Mouse (Mus musculus) right cerebral cortex, postnatal 36 days (tissue): Measurements from ENCODE around the gene Nrip3.

Experiments
- DNase-seq, 2 experiments: peaks; one replicate each; pipeline ENCODE4 v3.0.0; 2022; ENCODE audit warnings: low spot score in 2 of 2, mixed read lengths in 1 of 2

Nrip3 gene

GRCm38 (mm10) chr7:109781470-109782203, at the start of gene Nrip3:
Nrip3 (minus strand) TSS chr7:109782025.
- peak; percentile 58 to 76 for DNase-seq

GRCm38 (mm10) chr7:109831376-109831775, 49.6 kb upstream of the Nrip3 start:
- no peak for DNase-seq

- DNase-seq, result no peak
Observed at GRCm38 (mm10) chr7:109826911-109827310, 45.1 kb upstream of the Nrip3 start.

GRCm38 (mm10) chr7:109825293-109825692, 43.5 kb upstream of the Nrip3 start:
- DNase-seq, result no peak

DNA sequence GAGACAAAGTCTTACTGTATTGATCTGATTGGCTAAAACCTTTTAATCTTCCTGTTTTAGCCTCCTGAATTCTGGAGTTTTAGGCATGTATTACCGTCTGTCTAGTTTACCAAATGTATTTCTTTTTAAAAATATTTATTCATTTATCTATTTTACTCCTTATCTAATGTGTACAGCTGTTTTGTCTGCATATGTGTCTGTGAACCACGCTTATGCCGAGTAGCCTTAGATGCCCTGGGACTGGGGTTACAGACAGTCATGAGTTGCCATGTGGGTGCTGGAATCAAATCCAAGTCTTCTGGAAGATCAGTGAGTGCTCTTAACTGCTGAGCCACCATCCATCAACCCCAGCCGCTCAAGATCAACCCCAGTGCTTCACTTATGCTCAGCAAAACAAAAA, 36.8 kb upstream of the Nrip3 start:
- DNase-seq, result no peak

DNA sequence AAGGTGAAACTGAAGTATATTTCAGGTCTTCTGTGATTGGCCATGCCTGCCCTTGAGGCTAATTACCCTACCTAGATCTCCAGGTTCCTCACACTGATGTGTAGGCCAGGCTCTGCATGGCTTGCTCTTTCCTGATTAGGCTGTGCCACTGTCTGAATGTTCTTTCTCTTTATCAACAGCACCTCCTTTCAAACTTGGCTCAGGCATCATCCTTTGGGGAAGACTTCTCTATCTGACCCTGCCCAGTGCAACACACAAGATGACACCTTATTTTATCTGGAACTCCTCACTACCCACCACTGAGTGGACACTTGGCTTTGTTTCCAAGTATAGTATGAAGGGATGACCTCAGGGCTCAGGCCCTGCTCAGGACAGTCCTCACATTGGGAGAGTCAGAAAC, 36.1 kb upstream of the Nrip3 start:
- no peak for DNase-seq

GRCm38 (mm10) chr7:109813330-109814140, 31.7 kb upstream of the Nrip3 start:
- DNase-seq, result no peak

- DNase-seq, result no peak
Observed at GRCm38 (mm10) chr7:109807616-109808485, 26.0 kb upstream of the Nrip3 start.

DNA sequence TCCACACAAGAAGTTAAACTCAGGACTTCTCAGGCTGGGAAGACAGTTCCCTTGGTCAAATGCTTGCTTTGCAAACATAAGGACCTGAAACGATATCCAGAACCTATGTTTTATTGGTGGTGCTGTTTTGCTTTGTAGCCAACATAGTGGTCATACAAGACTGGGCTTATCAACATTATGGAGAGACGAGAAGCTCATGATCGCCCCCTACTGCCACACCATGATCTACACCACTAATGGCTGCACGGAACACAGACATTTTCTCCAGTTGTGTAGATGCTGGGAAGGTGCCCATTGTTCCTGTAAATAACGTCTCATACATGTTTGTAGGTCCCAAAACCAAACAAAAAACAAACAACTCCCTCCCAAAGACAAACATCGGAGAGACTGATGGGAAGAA, 23.0 kb upstream of the Nrip3 start:
- DNase-seq, result no peak

GRCm38 (mm10) chr7:109804355-109804754, 22.5 kb upstream of the Nrip3 start:
- DNase-seq, result no peak

- DNase-seq, result no peak
Observed at GRCm38 (mm10) chr7:109803516-109803915, 21.7 kb upstream of the Nrip3 start.

GRCm38 (mm10) chr7:109800626-109801025, 18.8 kb upstream of the Nrip3 start:
- no peak for DNase-seq

DNA sequence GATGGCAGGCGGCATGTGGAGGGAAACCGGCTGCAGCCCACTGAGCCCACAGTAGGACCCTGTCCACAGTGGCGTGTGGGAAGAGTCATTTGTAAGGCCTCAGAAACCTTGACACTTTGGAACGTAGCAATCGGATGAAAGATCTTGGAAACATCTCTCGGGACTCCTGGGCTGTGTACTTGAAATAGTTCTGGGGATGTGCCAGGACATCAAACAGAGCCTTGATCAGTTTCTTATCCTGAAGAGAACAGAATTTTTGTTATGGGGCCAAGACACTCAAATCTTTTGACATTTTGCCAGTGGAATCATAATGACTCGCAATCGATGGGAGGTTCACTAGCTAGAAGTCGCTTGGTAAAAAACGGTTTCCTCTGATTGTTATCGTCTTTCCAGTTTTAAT, 17.3 kb upstream of the Nrip3 start:
- no peak for DNase-seq

DNA sequence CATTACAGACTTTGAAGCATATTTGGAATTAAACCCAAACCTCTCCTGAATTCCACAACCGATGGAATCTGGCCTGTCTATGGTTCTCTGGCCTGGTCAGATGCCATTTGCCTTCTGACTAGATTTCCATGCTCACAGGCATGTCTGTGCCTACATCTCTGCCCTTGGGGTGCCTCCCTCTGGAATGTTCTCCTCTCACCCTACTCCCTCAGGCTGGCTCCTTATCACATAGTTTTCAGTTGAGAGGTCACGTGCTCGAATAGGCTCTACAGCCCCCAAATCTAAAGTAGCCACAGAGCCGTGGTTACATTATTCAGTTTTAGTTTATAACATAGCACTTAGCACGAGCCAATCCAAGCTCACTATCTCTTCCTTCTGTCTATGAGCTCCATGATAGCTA, 13.7 kb upstream of the Nrip3 start:
- no peak for DNase-seq

DNA sequence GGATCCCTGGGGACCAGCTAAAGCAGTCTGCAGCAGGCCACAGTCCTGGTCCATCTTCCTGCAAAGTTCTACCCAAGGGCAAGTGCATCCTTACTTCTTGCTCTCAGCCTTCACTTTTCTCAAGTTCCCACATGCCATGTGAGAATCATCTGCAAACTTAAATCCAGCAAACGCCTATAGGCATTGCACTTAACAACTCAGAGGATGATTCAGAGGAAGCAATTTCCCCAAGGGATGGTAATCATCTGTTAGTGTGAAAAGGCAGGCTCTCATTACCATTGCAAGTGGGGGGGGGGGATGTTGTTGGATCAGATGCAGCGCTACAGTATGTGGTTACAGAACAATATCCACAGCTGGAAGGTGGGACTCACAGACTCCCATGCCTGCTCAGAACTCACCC, 12.7 kb upstream of the Nrip3 start:
- no peak for DNase-seq

DNA sequence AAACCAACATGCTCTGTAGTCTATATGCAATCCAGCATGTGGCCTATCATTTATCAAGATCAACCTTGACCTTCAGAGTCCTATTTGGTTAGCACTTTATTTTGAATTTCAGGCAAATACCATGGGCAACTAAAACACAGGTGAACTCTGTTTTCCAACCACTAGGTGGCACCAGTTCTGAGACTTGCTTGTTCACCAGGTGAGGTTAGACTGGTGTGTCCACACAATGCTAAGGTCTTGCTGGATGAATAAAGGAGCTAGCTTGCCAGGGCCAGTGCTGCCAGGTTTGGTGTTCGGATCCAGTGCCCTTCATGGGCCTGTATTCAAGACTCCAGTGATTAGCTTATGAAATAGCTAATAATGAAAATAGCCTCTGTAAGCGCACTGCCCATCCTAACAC, 10.9 kb upstream of the Nrip3 start:
- no peak for DNase-seq

- no peak for DNase-seq
Observed at GRCm38 (mm10) chr7:109790818-109791217, 9.0 kb upstream of the Nrip3 start.

DNA sequence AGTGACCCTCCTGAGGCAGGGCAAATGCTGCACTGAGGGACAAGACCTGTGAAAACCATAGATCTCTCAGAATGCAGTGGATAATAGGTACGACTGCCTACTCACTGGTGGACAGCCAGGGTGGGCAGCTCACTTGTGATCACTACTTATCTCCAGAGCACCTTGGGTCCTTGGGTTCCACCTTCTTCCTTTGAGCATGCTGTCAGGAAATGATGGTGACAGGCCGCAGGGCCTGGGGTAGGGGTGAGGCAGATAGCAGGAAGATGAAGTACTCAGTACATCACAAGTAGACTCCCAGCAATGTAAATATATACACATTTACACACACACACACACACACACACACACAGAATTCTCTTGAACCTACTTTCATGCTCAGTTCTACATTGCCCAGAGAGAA, 6.0 kb upstream of the Nrip3 start:
- DNase-seq, result no peak

- no peak for DNase-seq
Observed at GRCm38 (mm10) chr7:109783281-109783680, 1.5 kb upstream of the Nrip3 start.

GRCm38 (mm10) chr7:109781087-109781469, 747 bp downstream of the Nrip3 start:
- no peak for DNase-seq

- DNase-seq, result no peak
Observed at GRCm38 (mm10) chr7:109772251-109772650, 9.6 kb downstream of the Nrip3 start.

- no peak for DNase-seq
Observed at GRCm38 (mm10) chr7:109768699-109769383, 13.0 kb downstream of the Nrip3 start.
